Mouse (Mus musculus) layer of hippocampus, adult 11-12 months (tissue): ENCODE measurements around the gene Gjb6.

Experiments used
- DNase-seq: peaks from one replicate; pipeline ENCODE4 v3.0.0; 2022; ENCODE audit warnings: low spot score

The Gjb6 gene

DNA sequence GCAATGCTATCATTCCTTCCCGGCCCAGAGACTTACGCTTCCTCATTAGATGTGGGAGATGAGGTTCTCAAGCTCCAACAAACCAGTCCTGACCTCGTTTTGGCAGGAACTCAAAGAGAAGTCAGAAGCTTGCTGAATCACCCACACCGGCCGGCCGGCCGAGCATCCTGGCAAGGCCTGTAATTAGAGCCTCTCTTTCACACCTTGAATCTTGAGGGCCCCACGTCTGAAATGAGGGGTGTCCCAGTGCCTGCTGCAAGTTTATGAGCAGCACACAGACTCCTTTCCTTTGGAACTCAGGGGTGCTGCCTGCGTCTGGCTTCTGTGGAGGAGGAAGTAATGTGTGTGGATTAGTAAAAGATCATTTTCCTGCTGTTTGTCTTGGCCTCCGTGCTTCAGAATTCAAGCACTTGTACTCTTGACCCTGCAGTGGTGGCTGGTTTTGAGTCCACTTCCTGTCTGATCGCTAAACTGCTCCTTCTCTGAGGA is 49.2 kb downstream of the Gjb6 start:
- DNase-seq, result no peak

GRCm38 (mm10) chr14:57082863-57083262 is 50.5 kb downstream of the Gjb6 start:
- no peak for DNase-seq

DNA sequence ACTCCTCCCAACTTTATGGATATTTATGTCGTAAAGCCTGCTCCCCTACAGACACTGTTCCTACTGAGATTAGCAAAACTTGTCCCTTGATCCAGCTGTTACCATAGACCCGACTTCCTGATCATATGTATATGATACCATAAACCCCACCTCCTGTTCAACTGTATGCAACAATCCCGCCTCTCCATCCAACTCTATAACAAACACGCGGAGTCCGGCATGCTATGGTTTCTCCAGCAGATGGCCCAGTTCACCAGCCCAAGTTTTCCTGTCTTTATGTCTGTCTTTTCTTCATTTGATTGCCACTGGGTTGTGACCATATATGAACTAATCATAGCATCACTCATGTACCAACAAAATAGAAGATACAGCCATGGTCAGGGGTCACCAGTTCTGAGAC is 57.9 kb downstream of the Gjb6 start:
- no peak for DNase-seq
